Mouse (Mus musculus) splenic B cell, adult 2 months (primary cell): ENCODE measurements around the gene Atp5mpl.
"Not testable (repeated sequence)": the region's sequence is repeated elsewhere in the genome, so short reads cannot be mapped to it uniquely, and the experiment has no call there.

Experiments used
- DNase-seq: peaks from one replicate; pipeline ENCODE4 v3.0.0-alpha.2; 2011; ENCODE audit warnings: low read depth, low spot score
- H3K27me3 ChIP-seq: 2 replicates; pipeline ENCODE4 v1.6.1; 2012; ENCODE audit warnings: mild to moderate bottlenecking, low read length, moderate library complexity, mixed read lengths; ENCODE audit not compliant: control insufficient read depth, poor library complexity, insufficient read depth, severe bottlenecking
- H3K36me3 ChIP-seq: 2 replicates; pipeline ENCODE4 v1.6.1; 2012; ENCODE audit warnings: mild to moderate bottlenecking, low read length, moderate library complexity, mixed read lengths; ENCODE audit not compliant: control insufficient read depth, poor library complexity, insufficient read depth, severe bottlenecking

The Atp5mpl gene

DNA sequence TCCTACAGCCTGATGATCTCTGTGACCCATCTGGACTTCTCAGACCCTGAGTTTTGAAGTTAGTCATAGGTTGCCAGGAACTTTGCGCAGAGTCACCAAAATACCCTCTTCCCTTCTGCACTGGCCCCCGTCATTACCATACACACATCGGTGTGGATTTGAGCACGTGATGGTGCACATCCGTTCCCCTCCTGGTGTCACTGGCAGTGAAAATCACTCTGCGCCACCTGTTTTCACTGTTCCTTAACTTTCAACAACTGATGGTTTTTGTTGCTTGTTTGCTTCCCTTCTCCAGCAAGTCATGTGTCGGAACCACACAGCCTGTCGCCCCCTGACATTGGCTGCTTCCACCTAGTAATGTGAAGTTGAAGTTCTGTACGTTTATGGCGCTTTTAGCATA lies 5.7 kb upstream of the Atp5mpl start:
- H3K27me3 ChIP-seq = no peaks in the 10 kb centered on the region
- DNase-seq = no peak
- no peaks in the 10 kb centered on the region for H3K36me3 ChIP-seq

DNA sequence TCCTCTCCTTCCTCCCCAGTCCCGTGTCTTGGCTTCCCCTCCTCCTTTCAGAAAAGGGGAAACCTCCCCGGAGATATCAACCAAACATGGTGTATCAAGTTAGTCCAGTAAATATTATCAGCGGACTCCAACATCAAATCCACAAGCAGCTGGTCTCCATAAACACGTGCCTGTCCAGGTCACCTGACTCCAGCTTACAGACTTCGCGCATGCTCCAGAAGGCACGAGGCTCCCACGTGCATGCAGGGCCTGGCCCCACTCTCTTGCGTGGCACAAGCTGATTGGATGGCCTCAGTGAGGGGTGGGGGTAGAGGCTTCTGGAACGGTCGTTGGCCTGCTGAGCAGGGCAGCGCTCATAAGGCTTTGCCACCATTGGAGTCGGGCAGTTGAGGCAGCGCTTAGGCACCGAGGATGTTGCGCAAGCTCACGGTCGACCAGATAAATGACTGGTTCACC lies 4.5 kb upstream of the Atp5mpl start, which contains the start of gene Tdrd9:
Tdrd9 (plus strand) TSS at position 329 of the 456 bp plus-strand sequence.
- no peaks in the 10 kb centered on the region for H3K36me3 ChIP-seq
- no peaks in the 10 kb centered on the region for H3K27me3 ChIP-seq
- no peak for DNase-seq

DNA sequence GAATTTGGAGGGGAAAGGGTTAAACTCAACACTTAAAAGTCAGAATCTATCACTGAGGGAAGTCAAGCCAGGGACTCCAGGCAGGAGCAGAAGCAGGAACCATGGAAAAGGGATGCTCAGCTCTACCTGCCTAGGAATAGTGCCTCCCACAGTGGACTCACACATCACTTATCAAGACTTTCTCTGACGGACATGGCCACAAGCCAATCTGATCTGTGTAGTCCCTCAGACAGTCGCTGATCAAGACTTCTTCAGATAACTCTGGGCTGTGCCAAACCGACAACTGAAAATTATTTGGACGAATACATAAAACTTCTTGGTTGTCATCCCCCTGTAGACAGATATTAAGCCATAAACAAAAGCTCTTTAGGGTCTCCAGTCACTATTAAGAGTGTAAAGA lies 3.3 kb upstream of the Atp5mpl start:
- Histone ChIP-seq H3K36me3 (no peaks in the 10 kb centered on the region), H3K27me3 (no peaks in the 10 kb centered on the region)
- no peak for DNase-seq

DNA sequence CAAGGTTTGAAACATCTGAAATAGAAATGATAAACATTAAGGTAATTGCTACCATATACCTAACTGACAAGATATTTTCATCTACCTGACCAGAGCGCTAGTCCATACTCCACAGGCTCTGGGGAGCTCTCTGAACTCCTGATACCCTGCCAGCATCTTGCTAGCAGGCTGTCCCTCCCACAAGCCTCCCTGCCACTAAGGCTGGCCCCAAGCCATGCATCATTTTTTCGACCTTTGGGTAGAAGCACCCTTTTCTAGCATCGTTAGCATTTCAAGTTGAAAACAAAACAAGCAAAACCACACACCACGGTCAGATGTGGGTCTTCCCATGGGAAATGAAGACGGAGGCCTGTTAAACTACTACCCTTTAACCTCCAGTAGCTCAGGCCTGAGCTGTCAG lies 3.4 kb downstream of the Atp5mpl start:
- Histone ChIP-seq H3K27me3 (no peaks in the 10 kb centered on the region), H3K36me3 (peaks cover 5% of the 10 kb centered on the region)
- DNase-seq = no peak

DNA sequence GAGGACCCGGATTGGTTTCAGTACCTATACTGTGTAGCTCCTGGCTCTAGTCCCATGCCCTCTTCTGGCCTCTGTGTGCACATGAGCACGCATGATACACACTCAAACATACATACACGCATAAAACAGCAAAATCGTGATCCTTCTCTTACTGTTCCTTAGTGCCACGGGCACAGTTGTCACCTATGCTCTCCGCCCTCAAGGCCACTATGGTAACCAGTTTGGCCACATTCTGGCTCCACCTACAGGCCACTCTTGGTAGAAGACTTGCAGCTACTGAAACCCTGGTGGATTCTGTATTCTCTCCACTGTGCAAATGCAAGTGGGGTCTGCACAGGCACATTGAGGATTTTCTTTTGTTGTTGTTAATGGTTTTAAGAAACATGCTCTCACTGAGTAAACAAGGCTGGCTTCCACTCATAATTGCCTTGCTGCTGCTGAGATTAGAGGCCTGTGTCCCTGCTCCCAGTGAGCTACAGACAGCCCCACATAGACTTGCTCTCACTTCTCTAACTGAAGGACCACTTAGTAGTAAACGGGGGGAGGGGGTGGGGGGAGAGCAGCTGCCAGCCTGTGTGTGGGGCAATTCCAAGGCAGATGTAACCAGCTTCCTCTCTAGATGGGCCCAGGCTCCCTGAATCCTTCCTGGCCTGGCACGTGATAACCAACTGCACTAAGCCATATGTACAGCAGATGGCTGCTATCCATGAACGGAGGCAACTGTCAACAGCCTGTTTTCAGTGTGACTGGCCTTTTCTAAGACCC lies 8.5 kb downstream of the Atp5mpl start:
- H3K27me3 ChIP-seq = no peaks in the 10 kb centered on the region
- peak; percentile 79 for DNase-seq
- H3K36me3 ChIP-seq = peaks cover 5% of the 10 kb centered on the region

DNA sequence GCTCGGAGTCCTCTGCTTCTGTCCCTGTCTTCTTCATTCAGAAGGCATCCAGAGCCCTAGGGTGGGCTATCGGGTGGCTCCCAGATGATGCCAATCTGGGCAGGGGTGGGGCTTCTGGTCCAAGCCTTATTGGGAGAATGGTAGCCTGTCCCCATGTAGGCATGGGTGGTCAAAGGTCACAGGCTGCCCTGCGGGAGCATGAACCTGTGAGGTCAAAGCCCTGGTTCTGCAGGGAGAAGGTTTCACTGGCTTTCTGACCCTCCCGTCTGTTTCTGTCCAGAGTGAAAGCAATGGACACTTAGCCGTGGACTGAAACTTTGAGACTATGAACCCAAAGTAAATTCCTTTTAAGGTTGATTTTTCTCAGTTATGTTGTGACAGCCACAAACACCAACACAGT lies 10.6 kb downstream of the Atp5mpl start:
- Histone ChIP-seq H3K27me3 (no peaks in the 10 kb centered on the region), H3K36me3 (peaks cover 3% of the 10 kb centered on the region)
- no peak for DNase-seq

DNA sequence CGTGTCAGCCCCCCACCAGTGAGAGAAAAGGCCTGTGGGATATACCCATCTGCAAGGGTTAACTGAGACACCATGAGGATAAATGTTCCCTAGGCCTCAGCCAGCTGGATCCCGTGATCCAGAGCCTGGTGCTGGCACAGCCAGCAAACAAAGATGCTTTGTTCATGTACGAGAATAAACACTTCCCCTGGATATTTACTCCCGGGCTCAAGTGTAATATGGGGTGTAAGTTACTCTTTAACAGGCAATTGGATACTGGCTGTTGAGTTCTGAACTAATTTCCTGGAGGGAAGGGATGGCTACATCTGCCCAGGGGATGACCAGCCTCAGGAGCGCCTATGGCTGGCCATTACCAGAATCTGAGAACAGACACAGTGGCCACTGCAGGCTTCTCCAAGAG lies 15.1 kb downstream of the Atp5mpl start:
- no peaks in the 10 kb centered on the region for H3K36me3 ChIP-seq
- no peaks in the 10 kb centered on the region for H3K27me3 ChIP-seq
- no peak for DNase-seq

DNA sequence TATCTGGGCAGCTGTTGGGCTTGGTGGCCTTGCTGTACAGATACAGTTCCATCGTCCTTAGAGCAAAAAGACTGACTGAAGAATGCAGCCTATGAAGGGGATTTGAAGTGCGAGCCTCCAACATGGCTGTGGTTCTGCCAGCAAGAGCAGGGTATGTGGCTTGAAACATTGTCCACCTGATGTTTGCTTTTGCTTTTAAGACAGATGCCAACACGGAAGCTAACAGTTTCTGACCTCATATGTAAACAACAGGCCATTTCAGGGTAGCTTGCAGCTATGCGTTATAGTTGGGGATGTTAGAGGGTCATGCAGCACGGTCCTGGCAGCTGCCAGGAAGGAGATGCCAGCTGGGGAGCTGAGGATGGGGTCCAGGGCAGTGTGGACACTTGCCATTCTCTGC lies 16.3 kb downstream of the Atp5mpl start:
- Histone ChIP-seq H3K27me3 (no peaks in the 10 kb centered on the region), H3K36me3 (no peaks in the 10 kb centered on the region)
- no peak for DNase-seq

DNA sequence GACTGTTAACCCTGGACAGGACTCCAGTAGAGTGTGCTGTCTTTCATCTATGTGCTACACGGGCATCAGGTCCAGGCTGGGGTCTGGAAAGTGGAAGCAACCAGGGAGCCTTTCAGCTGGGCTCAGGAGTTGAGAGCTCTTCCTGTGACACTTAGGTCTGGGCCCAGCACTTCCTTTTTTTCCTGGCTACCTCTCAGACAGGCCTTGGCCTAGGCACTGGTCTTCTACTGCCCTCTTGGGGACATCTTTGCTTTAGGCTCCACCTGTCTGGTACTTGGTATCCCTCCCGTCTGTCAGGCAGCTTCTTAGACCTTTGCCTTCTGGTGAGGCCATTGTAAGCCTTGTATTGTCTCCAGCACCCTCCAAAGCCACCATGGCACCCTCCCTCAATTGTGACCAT lies 20.1 kb downstream of the Atp5mpl start:
- DNase-seq = peak; percentile 91
- H3K27me3 ChIP-seq = no peaks in the 10 kb centered on the region
- H3K36me3 ChIP-seq = no peaks in the 10 kb centered on the region

DNA sequence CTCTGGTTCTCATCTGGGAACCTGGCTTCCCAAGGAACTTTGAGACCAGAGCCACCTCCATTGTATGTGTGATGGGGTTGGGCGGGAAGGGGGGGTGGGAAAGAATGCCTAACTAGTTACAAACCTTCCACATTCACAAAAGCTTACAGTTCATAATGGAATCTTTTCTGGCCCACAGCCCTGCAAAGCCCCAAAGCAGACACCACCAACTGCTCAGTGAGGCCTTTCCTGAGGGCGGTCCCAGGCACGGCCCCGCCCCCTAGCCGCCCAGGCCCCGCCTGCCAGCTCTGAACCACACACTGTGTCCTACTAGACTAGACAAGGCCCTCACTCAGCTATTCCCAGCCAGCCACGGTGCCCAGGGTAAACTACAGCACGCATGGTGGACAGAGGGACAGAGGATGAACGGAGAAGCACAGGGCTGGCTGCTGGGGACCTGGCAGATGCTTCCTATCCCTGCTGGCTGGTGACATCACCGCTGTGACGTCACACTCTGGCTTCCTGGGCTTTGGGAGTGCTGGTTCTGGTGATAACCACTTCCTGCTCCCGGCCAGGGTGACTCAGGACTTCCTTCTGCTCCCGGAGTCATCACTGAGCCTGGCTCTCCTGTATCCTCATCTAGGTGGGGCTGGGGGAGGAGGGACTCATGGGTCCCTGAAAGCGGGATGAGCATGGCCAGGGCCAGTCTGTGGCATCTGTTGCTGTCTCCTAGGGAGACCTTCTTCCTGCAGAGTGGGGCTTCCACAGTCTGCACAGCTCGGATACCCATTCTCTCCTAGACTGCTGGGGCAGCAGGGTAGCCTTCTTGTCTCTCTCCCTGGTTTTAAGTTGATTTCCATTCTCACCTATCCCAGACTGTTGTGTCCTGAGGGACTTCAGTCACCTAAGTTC lies 20.8 kb downstream of the Atp5mpl start:
- not testable (repeated sequence) for H3K27me3 ChIP-seq, DNase-seq, H3K36me3 ChIP-seq

DNA sequence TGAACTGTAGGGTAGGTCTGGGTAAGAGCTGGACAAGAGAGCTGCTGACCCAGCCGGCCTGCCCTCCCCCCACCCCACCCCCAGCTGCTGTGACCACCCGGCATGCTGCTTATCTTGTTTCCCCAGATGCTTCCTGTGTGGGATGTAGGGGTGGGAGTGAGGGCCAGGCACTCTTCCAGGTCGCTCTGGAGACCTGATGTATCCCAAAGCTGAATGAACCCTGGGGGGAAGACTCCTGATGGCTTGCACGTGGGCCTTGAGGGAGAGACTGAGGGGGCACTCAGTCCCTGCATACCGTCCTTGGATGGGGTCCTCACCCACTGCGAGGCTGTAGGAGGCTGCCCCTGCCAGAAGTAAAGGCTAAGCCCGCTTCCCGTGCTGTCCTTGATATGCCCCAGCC lies 21.7 kb downstream of the Atp5mpl start:
- Histone ChIP-seq H3K27me3 (no peaks in the 10 kb centered on the region), H3K36me3 (no peaks in the 10 kb centered on the region)
- no peak for DNase-seq

DNA sequence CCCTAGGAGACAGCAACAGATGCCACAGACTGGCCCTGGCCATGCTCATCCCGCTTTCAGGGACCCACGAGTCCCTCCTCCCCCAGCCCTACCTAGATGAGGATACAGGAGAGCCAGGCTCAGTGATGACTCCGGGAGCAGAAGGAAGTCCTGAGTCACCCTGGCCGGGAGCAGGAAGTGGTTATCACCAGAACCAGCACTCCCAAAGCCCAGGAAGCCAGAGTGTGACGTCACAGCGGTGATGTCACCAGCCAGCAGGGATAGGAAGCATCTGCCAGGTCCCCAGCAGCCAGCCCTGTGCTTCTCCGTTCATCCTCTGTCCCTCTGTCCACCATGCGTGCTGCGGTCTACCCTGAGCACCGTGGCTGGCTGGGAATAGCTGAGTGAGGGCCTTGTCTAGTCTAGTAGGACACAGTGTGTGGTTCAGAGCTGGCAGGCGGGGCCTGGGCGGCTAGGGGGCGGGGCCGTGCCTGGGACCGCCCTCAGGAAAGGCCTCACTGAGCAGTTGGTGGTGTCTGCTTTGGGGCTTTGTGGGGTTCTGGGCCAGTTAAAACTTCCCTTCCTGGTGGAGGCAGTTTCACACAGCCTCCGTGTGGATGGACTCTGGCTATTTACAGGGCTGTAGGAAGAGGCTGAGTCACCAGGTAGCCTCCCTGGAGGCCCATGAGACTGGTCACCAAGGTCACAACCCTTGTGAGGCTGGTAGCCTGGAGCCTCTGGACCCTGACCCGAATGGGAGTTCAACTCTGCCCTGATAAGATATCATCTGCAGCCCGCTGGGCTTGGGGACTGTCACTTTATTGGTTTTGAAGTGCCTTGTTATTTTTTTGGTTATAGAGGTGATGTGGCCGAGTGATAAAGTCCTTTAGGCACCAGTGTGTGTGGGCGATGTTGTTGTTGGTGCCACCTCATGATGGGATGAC lies 22.5 kb downstream of the Atp5mpl start:
- not testable (repeated sequence) for H3K27me3 ChIP-seq, H3K36me3 ChIP-seq
- DNase-seq = peak; percentile 42

DNA sequence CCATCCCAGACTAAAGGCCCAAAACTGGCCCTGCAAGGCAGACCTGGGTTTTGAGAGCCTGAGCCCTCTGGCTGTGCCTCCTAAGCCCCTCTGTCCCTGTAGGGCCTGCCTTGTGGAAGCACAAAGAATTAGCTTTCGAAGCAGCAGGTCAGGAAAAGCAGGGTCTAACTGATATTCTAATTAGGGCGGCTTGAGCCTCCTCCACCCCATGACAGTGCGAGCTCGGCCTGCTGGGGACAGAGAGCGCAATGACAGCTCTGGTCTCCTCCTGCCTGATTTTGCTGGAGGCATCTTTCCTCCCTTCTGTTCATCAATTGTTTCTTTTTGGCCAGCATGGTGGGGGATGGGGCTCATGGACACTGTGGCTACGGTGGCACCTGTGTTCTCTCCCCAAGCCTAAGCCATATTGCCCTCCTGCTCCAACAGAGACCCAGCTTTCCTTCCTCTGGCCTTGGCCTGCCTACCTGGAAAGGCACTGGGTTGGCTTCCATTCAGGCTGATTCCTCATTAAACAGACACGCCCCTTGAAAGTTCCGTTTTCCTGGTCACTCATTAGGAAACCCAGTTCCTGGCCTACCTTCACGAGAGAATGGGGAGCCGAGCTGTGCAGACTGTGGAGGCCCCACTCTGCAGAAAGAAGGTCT lies 23.2 kb downstream of the Atp5mpl start:
- no peak for DNase-seq
- no peaks in the 10 kb centered on the region for H3K36me3 ChIP-seq
- H3K27me3 ChIP-seq = no peaks in the 10 kb centered on the region

DNA sequence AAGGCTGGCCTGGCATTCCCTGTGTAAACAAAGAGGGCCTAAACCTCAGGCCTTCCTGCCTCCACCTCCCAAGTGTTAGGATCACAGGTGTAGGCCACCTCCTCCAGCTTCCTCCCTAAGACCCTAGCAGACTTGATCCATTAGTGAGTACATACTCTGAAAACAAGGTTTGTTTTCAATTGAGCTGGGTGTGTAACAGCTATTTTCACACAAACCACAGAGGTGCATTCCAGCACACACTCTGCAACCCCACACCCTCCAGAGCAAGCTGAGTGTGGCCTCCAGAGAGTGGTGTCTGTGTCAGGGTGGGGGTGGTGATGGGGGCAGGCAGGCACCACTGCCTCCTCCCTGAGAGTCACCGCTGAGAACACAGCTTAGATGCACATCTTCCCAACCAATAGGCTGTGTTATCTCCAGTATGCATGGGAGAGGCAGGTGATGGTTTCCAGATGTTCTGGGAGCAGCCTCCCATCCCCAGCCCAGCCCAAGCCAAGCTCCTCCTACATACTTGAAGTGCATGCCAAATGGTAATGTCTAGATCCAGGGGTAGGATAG lies 28.1 kb downstream of the Atp5mpl start:
- H3K27me3 ChIP-seq = no peaks in the 10 kb centered on the region
- no peaks in the 10 kb centered on the region for H3K36me3 ChIP-seq
- DNase-seq = no peak
